Mouse (Mus musculus) testis, adult 2 months (tissue): ENCODE data around the gene 9330161L09Rik.

Source experiments
- CTCF ChIP-seq: fragments of 200-500 bp; IDR thresholded peaks from 2 replicates; pipeline ENCODE4 v1.5.1; 2012; ENCODE audit warnings: low read depth, mild to moderate bottlenecking, inconsistent platforms, low read length, moderate library complexity; ENCODE audit not compliant: control insufficient read depth, insufficient read depth, insufficient replicate concordance
- POLR2A ChIP-seq: fragments of 200-500 bp; IDR thresholded peaks from 2 replicates; pipeline ENCODE4 v1.6.1; 2012; ENCODE audit warnings: low read depth, mild to moderate bottlenecking, inconsistent platforms, low read length, moderate library complexity; ENCODE audit not compliant: control insufficient read depth

DNA sequence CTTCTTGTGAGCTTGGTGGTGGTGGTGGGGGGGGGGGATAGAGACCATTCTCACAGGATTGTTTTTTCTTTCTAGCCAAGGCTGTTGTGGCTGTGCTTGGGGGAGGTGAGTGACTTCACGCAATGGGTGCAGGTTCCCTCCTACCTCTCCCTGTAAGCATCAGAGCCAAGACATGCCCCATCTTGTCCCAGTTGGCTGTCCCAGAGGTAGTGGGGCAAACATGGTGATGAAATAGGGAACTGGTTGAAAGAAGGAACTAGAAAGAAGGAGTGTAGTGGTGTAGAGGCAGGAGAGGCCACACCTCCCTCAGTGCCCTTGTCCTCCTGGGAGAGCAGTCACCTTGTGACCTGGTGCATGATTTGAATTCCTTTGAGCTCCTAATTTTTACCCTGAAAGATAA is 30.0 kb upstream of the 9330161L09Rik start:
- TF ChIP-seq CTCF (no peak), POLR2A (no peak)
